Mouse (Mus musculus) MEL (cell line): ENCODE results near the gene Galnt9. TPM values are rescaled to one million over a fixed set of nuclear protein-coding genes. Genes with fewer than 3 reads are reported as not detected.

Experiments
- DNase-seq: peaks from one replicate; pipeline ENCODE4 v3.0.0; 2011; ENCODE audit warnings: low read depth, low spot score
- H3K27ac ChIP-seq: 2 replicates; pipeline ENCODE4 v1.5.1; 2012; ENCODE audit warnings: low read depth, mild to moderate bottlenecking, control low read depth, low read length, moderate library complexity; ENCODE audit not compliant: control insufficient read depth
- H3K27me3 ChIP-seq, 2 experiments: fragments of 150-350 bp in 1 of 2; sonication (generic) in 1 of 2; 2 replicates each; pipeline ENCODE4 v1.6.1; 2012; ENCODE audit warnings: low read length in 2 of 2, mild to moderate bottlenecking in 2 of 2, improper control_type of control experiment in 1 of 2, moderate library complexity in 1 of 2; ENCODE audit not compliant: insufficient read depth in 2 of 2, control insufficient read depth in 1 of 2
- H3K36me3 ChIP-seq, 2 experiments: 2 replicates each; pipeline ENCODE4 v1.6.1; 2012 to 2014; ENCODE audit warnings: low read length in 2 of 2, improper control_type of control experiment in 1 of 2, inconsistent platforms in 1 of 2, mild to moderate bottlenecking in 1 of 2; ENCODE audit not compliant: insufficient read depth in 2 of 2, control insufficient read depth in 1 of 2
- H3K4me1 ChIP-seq, 2 experiments: fragments of 150-350 bp in 1 of 2; sonication (generic) in 1 of 2; 2 replicates each; pipeline ENCODE4 v1.6.1; 2012; ENCODE audit warnings: low read length in 2 of 2, improper control_type of control experiment in 1 of 2, mild to moderate bottlenecking in 1 of 2; ENCODE audit not compliant: insufficient read depth in 2 of 2, control insufficient read depth in 1 of 2
- H3K4me3 ChIP-seq, 2 experiments: fragments of 150-350 bp in 1 of 2; sonication (generic) in 1 of 2; 2 replicates each; pipeline ENCODE4 v1.5.1; 2012; ENCODE audit warnings: low read depth in 2 of 2, low read length in 2 of 2, mild to moderate bottlenecking in 2 of 2, moderate library complexity in 2 of 2, control low read depth in 1 of 2, improper control_type of control experiment in 1 of 2; ENCODE audit not compliant: control insufficient read depth in 1 of 2, insufficient read depth in 1 of 2
- H3K79me2 ChIP-seq: 2 replicates; pipeline ENCODE4 v1.6.1; 2012; ENCODE audit warnings: mild to moderate bottlenecking, low read length, moderate library complexity; ENCODE audit not compliant: control insufficient read depth, poor library complexity, insufficient read depth
- H3K9ac ChIP-seq: 2 replicates; pipeline ENCODE4 v1.6.1; 2012; ENCODE audit warnings: low read depth, mild to moderate bottlenecking, control low read depth, low read length, moderate library complexity; ENCODE audit not compliant: control insufficient read depth, poor library complexity, severe bottlenecking
- H3K9me3 ChIP-seq: fragments of 150-350 bp; sonication (generic); replicated peaks from 2 replicates; pipeline ENCODE4 v1.6.1; 2012; ENCODE audit warnings: mild to moderate bottlenecking, low read length, improper control_type of control experiment, moderate library complexity; ENCODE audit not compliant: insufficient read depth
- BHLHE40 ChIP-seq: IDR thresholded peaks from 2 replicates; pipeline ENCODE4 v1.6.1; 2012; ENCODE audit warnings: low read depth, mild to moderate bottlenecking, inconsistent platforms, low read length, improper control_type of control experiment, borderline replicate concordance
- GABPA ChIP-seq: IDR thresholded peaks from 2 replicates; pipeline ENCODE4 v1.6.1; 2012; ENCODE audit warnings: low read depth, mild to moderate bottlenecking, inconsistent platforms, low read length, improper control_type of control experiment, moderate library complexity
- GATA1 ChIP-seq: IDR thresholded peaks from 2 replicates; pipeline ENCODE4 v1.6.1; 2011; ENCODE audit warnings: low read depth, low read length, improper control_type of control experiment
- MAX ChIP-seq: IDR thresholded peaks from 2 replicates; pipeline ENCODE4 v1.6.1; 2011; ENCODE audit warnings: low read length, improper control_type of control experiment
- MAZ ChIP-seq: IDR thresholded peaks from 2 replicates; pipeline ENCODE4 v1.6.1; 2012; ENCODE audit warnings: low read depth, mild to moderate bottlenecking, inconsistent platforms, low read length, improper control_type of control experiment
- MXI1 ChIP-seq: IDR thresholded peaks from 2 replicates; pipeline ENCODE4 v1.6.1; 2011; ENCODE audit warnings: mild to moderate bottlenecking, low read depth, low read length, improper control_type of control experiment
- MYB ChIP-seq: IDR thresholded peaks from 2 replicates; pipeline ENCODE4 v1.6.1; 2011; ENCODE audit warnings: mild to moderate bottlenecking, low read depth, low read length, improper control_type of control experiment
- NELFE ChIP-seq: IDR thresholded peaks from 2 replicates; pipeline ENCODE4 v1.6.1; 2011; ENCODE audit warnings: low read depth, low read length, improper control_type of control experiment
- NRF1 ChIP-seq: IDR thresholded peaks from 2 replicates; pipeline ENCODE4 v1.6.1; 2014; ENCODE audit warnings: low read depth, mild to moderate bottlenecking, inconsistent platforms, low read length, improper control_type of control experiment, moderate library complexity; ENCODE audit not compliant: poor library complexity, insufficient read depth, severe bottlenecking
- POLR2AphosphoS2 ChIP-seq: IDR thresholded peaks from 2 replicates; pipeline ENCODE4 v1.6.1; 2011; ENCODE audit warnings: low read length, improper control_type of control experiment
- RCOR1 ChIP-seq: IDR thresholded peaks from 2 replicates; pipeline ENCODE4 v1.6.1; 2012; ENCODE audit warnings: low read depth, mild to moderate bottlenecking, inconsistent platforms, low read length, improper control_type of control experiment
- SMC3 ChIP-seq: IDR thresholded peaks from 2 replicates; pipeline ENCODE4 v1.6.1; 2011; ENCODE audit warnings: low read depth, low read length, improper control_type of control experiment
- TAL1 ChIP-seq: IDR thresholded peaks from 2 replicates; pipeline ENCODE4 v1.6.1; 2012; ENCODE audit warnings: mild to moderate bottlenecking, inconsistent platforms, low read length, moderate library complexity, mixed read lengths
- TBP ChIP-seq: IDR thresholded peaks from 2 replicates; pipeline ENCODE4 v1.8.0; 2011; ENCODE audit warnings: low read depth, low read length, improper control_type of control experiment
- UBTF ChIP-seq: IDR thresholded peaks from 2 replicates; pipeline ENCODE4 v1.6.1; 2012; ENCODE audit warnings: low read depth, mild to moderate bottlenecking, inconsistent platforms, low read length, improper control_type of control experiment, moderate library complexity, borderline replicate concordance; ENCODE audit not compliant: insufficient read depth
- USF2 ChIP-seq, 2 experiments: IDR thresholded peaks; 2 replicates each; pipeline ENCODE4 v1.6.1; 2011 to 2012; ENCODE audit warnings: improper control_type of control experiment in 2 of 2, low read length in 2 of 2, borderline replicate concordance in 1 of 2, inconsistent platforms in 1 of 2, low read depth in 1 of 2, mild to moderate bottlenecking in 1 of 2; ENCODE audit not compliant: insufficient read depth in 1 of 2
- ZNF384 ChIP-seq: IDR thresholded peaks from 2 replicates; pipeline ENCODE4 v1.6.1; 2012; ENCODE audit warnings: low read depth, mild to moderate bottlenecking, inconsistent platforms, low read length, improper control_type of control experiment
- polyA plus RNA-seq, 2 experiments: library from polyadenylated mRNA; stranded (reverse) in 1 of 2; unstranded in 1 of 2; fragments of >175 nt in 1 of 2; fragments of >200 nt in 1 of 2; gene quantifications; 2 replicates each; pipeline versions ENCODE4 v1.2.1 to v1.2.4; 2012; ENCODE audit warnings: low replicate concordance in 2 of 2, low read depth in 1 of 2; ENCODE audit not compliant: insufficient read length in 2 of 2, insufficient read depth in 1 of 2, missing spikeins in 1 of 2
- total RNA-seq: library from RNA; depleted of rRNA; stranded (reverse); fragments of 300-350 nt; gene quantifications from 2 replicates; pipeline ENCODE4 v1.2.3, GENCODE M21; 2012

Gene Galnt9
- total and polyA plus RNA-seq, 3 experiments, result 0.23 to 0.99 TPM; not detected in 1

- no peaks in the 10 kb centered on the region for H3K36me3 ChIP-seq
- no peak for DNase-seq
- peaks cover 0 to 7% of the 10 kb centered on the region in 2 experiments for H3K27me3 ChIP-seq
- no peaks in the 10 kb centered on the region for H3K79me2 ChIP-seq
- no peaks in the 10 kb centered on the region for H3K4me1 ChIP-seq
- H3K9ac ChIP-seq, result no peak overlapping the region
- no peak overlapping the region for H3K4me3 ChIP-seq
- H3K9me3 ChIP-seq, result no peaks in the 10 kb centered on the region
- H3K27ac ChIP-seq, result no peak overlapping the region
- TF ChIP-seq RCOR1, result no peak
- TF ChIP-seq MXI1, result no peak
- TF ChIP-seq MAX, result no peak
- no peak for TF ChIP-seq MYB
- no peak for TF ChIP-seq NRF1
- TF ChIP-seq SMC3, result no peak
- TF ChIP-seq UBTF, result no peak
- TF ChIP-seq BHLHE40, result no peak
- no peak for TF ChIP-seq MAZ
- TF ChIP-seq TAL1, result no peak
- no peak for TF ChIP-seq POLR2AphosphoS2
- TF ChIP-seq TBP, result no peak
- no peak for TF ChIP-seq NELFE
- TF ChIP-seq GATA1, result no peak
- no peak for TF ChIP-seq ZNF384
- TF ChIP-seq, all 39 proteins: peak for 0
Observed at GRCm38 (mm10) chr5:110574888-110575287, 30.7 kb downstream of the Galnt9 start.

GRCm38 (mm10) chr5:110579296-110579695, 35.1 kb downstream of the Galnt9 start:
- Histone ChIP-seq H3K27ac (no peak overlapping the region), H3K36me3 (no peaks in the 10 kb centered on the region), H3K79me2 (no peaks in the 10 kb centered on the region), H3K4me1 (no peaks in the 10 kb centered on the region), H3K4me3 (no peak overlapping the region), H3K9ac (no peak overlapping the region), H3K9me3 (no peaks in the 10 kb centered on the region), H3K27me3 (no peaks in the 10 kb centered on the region; a peak in 1 of 4 replicates)
- TF ChIP-seq MAZ, result no peak
- DNase-seq, result no peak

- Histone ChIP-seq H3K79me2 (no peaks in the 10 kb centered on the region), H3K27ac (no peak overlapping the region), H3K4me3 (no peak overlapping the region), H3K27me3 (no peaks in the 10 kb centered on the region; a peak in 1 of 4 replicates), H3K9ac (no peak overlapping the region), H3K9me3 (no peaks in the 10 kb centered on the region), H3K4me1 (no peaks in the 10 kb centered on the region), H3K36me3 (no peaks in the 10 kb centered on the region)
- DNase-seq, result no peak
- TF ChIP-seq USF2 (IDR thresholded peaks at IDR 0.05; ENCODE audit: borderline replicate concordance in 1 of 2, insufficient read depth in 1 of 2, low read depth in 1 of 2, low read length in 2 of 2) (no peak), GABPA (no peak)
Observed at GRCm38 (mm10) chr5:110580569-110581239, 36.5 kb downstream of the Galnt9 start.
